Mouse (Mus musculus) heart, postnatal 0 days (tissue): ENCODE results near the gene Acadsb.

Source experiments
- CTCF ChIP-seq: IDR thresholded peaks from 2 replicates; pipeline ENCODE4 v1.5.1; 2016; ENCODE audit warnings: antibody characterized with exemption, control low read depth, low read depth
- EP300 ChIP-seq: IDR thresholded peaks from 2 replicates; pipeline ENCODE4 v1.6.1; 2016; ENCODE audit warnings: antibody characterized with exemption, low read depth

DNA sequence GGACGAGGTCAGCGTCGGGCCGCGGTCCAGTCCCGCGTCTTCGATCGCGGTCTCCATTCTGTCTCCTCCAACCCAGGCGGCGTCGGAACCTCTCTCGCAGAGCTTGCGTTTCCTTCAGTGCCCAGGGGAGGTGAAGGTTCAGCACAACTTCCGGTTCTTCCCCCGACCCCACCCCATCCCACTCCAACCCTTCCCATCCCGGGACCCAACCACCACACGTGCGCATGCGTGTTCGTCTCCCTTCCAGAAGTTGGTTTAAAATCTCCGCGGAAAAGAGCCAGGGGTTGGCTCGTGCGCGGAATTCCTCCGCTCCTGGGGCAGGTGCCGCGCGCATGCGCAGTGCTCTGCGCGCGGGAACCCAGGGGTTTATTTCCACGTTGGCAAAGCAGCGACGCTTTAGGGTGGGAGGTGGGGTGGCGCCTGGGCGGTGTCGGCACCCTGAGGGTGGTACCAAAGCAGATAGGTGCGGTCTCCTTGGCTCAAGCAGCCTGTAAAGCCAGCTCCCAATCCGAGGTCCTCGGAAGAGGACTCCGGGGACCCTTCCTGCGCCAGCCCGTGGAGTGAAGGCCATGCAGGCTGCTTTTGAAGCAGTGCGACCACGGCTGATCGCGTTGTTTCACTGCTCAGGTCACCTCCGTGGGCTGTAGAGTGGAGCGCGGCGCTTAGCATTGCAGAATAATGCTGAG is 47.6 kb upstream of the Acadsb start, which contains the start of gene 2310057M21Rik:
- TF ChIP-seq CTCF (no peak), EP300 (peak; percentile 49; the same call in 1 of the 2 replicates)
